Mouse (Mus musculus) erythroid progenitor cell, adult 5-6 weeks (primary cell): ENCODE measurements around the gene Abhd17c. TPM values are rescaled to one million over a fixed set of nuclear protein-coding genes. Genes with fewer than 3 reads are reported as not detected.
A peak's percentile ranks its signal among the peaks of the same experiment; 100 is the strongest.
"Not testable (repeated sequence)": the region's sequence is repeated elsewhere in the genome, so short reads cannot be mapped to it uniquely, and the experiment has no call there.

Experiments used
- ATAC-seq: replicated peaks from 2 replicates; pipeline ENCODE4 v1.8.0; 2016; ENCODE audit warnings: moderate number of reproducible peaks, mild to moderate bottlenecking, moderate TSS enrichment, inconsistent platforms; ENCODE audit not compliant: poor library complexity, low FRiP score, severe bottlenecking
- total RNA-seq, 2 experiments: library from RNA; stranded (forward) in 1 of 2; stranded (reverse) in 1 of 2; fragments of 150-400 nt in 1 of 2; fragments of 186-747, 209-891 nt in 1 of 2; gene quantifications; 2 replicates each; pipeline versions ENCODE4 v1.2.3 to v1.2.4; 2015 to 2017; ENCODE audit warnings: low replicate concordance in 2 of 2

Gene Abhd17c
- total RNA-seq, 2 experiments from 2014 or later, result 4.3 to 10.1 TPM

DNA sequence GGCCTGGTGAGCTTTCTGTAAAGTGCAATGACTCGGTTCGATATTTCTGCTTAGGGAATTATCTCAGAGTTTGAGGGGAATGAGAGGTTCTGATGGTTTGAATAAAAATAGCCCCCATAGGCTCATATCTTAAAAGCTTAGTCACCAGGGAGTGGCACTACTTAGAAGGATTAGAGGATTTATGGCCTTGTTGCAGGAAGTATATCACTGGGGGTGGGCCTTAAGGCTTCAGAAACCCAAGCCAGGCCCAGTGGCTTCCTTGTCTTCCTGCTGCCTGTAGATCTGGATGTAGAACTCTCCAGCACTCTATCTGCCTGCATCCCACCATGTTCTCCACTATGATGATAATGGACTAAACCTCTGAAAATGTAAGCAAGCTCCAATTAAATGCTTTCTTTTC lies 7.7 kb upstream of the Abhd17c start:
- ATAC-seq, result no peak

DNA sequence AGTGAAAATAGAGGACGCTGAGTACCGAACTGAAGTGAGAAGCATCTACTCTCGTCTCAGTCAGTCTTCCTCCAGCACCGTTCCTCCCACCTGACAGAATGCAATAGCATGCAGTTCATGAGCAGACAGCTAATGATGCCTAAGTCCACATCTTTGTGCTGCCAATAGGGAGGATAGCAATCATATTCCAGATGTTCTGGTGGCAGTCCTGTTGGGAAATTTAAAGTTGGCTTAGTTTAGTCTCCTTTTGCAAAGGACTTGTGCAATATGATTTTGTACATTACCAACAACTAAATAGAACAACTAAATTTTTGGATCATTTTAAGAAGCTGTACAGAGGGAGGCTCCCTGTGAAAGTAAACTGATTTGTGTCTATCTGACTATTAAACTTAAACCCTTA lies 2.1 kb upstream of the Abhd17c start:
- no peak for ATAC-seq

DNA sequence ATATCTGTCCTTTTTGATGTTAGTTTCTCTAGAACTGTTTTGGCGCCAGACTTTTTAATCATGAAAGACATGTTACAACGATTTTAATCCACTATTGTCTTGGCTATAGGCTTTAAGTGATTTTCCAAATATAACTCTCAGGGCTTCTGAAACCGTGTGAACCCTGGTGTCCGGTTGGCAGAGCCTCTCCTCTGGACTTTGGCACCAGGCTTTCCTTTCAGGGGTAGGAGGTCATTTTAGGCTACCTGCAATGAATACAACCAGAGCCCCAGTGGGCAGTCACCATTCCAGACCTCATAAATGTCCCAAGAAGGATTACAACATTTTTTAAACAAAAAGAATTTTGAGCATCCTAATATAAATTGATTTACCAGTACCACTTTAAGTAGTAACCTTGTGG lies 1.1 kb upstream of the Abhd17c start:
- no peak for ATAC-seq

DNA sequence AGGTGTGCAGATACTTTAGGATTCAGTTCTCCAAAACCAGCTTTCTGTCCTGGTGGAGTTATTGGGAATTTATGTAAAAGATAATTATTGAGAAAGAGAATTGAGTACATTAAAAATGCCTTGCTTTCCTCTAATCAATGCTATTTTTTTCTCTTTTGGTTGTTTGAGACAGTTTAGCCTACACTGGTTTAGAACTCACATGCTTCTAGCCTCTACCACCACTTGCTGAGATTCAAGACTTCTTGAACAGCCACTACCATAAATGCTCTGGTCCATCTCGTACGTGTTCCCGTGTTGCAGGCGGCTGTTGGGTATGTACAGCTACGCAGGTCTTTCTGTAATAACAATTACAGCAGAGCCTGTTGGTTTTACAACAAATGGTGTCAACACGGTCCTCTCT lies 681 bp upstream of the Abhd17c start:
- no peak for ATAC-seq

DNA sequence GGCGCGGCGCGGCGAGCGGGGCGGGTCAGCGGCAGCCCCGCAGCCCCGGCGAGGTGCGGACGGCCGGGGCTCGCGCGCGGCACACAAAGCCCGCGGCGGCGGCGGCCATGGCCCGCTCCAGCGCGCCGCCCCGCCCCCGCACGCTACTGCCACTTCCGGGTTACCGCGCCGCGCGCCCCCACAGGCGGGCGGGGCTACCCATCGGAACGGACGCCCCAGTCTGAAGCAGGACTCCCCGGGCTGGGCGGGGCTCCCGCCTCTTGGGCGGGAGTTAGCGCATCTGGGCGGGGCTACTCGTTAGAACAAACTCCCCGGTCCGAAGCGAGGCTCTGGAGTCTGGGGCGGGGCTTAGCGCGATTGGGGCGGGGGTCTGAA lies 254 bp upstream of the Abhd17c start:
- peak; percentile 93 for ATAC-seq

DNA sequence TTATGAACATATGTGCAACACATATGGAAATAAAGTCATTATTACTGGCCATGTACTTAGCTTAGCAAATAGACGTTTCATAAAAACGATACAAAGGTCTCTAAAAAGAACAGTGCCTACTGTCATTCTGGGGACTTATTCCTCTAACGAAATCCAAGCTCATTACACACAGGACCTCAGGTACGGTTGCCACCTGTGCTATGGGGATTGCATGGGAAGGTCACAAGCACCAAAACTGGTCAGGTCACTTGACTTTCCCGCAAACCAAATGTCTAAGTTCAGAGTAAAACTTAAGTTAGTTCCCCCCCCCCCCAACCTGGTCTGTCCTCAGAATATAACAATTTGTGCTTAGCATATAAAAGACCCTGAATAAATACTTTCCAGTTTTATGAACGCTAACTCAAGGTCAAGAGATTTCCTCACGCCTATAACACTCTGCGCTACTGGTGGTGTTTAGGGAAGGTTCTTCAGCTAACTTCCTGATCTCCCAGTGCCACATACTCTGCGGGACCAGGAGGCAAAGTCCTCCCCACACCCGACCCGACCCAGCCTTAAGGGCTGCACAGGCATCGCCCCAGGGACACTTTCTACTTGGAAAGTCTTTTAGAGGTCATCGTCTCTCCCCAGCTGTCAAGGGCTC lies 1.2 kb downstream of the Abhd17c start:
- no peak for ATAC-seq

DNA sequence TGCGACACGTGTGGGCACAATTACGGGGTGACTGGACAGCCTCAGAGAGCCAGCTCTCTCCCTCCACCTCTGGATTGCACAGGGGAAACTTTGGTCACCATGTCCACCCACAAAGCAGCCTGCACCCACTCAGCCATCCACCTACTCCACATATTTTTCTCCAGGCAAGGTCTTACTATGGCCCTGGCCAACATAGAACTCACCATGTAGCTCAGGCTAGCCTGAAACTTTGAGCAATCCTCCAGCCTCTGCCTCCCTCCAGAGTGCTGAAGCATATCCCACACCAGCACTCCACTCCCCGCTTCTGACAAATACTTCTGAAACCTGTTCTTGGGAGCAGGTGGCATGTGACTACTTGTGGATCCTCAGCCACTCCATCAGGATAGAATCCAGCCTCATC lies 1.9 kb downstream of the Abhd17c start:
- ATAC-seq, result no peak

DNA sequence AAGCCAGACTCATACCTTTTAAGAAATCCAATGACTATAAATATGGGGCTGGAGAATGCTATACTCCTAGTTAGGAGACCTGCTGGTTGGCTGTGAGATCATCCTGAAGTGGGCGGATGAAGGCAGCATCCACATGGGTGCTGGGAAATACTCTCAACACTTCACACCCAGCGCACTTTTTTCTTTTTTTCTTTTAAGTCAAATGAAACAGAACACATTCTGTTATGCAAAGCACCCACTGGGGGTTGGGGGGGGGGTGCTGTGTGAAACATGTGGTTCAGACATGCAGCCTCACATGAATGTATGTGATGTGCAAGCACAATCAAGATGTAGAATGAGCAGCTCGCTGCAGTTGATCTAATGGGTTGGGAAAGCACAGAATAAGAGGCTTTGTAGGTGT lies 2.8 kb downstream of the Abhd17c start:
- ATAC-seq, result no peak

DNA sequence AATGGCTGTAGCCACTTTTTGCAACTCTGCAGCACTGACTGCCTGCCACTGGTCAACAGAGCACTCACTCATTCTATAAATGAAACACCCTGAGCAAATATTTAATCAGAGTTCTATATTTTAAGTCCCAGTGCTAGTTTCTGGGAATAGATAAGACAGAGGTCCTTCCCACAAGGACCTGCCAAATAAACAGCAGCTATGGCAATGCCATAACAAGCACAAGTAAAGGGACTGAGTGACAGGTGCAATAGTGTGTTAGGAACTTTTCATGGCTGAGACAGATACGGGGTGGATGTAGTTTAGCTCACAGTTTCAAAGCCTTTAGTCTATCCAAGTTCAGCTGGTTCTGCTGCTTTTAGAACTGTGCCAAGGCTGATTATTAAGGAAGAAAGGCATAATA lies 3.9 kb downstream of the Abhd17c start:
- ATAC-seq, result no peak

DNA sequence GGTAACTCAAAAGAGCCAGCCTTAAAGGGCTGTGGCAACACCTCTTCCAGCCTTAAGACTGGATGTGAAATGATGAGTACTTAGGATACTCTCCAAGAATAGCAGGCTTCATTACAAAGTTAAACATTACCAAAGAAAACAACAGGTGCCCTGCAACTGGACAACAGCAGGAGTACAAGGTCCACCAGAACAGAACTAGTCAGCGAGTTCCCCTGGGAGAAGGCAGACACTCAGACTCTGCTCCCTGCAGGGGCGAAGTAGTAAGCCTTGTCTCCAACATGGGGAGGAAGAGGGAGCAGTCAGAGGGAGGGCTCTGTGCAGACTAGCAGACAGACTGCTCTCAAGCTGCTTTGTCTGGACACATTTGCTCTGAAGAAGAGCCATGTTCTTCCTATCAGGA lies 6.1 kb downstream of the Abhd17c start:
- ATAC-seq, result no peak

DNA sequence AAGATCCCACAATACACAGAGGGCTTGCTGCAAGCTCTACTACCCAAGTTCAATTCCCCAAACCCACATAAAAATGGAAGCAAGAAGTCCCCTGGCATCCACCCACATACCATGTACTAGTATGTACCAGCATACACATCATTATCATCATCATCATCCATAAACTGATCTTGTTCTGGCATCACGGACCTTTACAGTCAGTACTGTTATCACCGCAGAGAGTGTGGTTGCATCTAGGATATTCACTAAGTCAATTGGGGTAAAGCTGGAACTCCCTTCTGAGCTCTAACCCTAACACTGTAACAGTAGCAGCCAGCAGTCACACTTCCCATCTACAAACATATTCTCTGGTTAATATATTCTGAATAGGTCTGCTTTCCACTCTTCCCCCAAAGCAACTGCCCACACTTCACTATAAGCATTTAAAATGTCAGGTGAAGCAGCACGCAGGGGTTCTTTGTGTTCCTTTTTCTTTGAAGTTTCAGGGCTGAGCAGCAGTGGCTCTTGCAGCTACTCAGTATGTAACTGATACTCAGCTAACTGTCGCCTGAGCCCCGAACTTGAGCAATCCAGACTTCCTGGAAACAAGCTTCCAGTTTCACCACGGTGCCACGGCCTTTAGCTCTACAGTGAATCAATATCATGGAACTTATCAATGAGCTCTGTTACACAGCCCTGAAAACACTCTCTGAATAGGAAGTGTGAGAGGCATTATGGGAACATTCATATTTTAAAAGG lies 8.8 kb downstream of the Abhd17c start:
- ATAC-seq, result no peak

DNA sequence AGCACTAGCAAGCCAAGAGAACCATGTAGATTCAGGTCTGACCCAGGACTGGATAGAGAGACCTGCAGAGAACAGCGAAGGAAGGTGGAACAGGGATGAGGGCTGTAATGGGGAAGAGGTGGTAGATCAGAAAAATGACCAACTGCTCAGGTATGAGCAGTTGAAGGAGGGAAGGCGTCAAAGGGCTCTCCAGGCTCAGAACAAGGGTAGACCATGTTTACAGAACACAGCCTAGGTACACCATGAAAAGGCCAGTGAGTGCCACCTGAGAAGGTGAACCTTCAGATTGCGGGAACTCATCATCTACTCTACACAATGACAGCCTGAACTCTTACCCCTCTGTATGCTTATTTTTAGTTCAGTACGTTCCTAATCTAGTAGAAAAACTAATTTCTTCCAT lies 9.5 kb downstream of the Abhd17c start:
- ATAC-seq, result no peak

DNA sequence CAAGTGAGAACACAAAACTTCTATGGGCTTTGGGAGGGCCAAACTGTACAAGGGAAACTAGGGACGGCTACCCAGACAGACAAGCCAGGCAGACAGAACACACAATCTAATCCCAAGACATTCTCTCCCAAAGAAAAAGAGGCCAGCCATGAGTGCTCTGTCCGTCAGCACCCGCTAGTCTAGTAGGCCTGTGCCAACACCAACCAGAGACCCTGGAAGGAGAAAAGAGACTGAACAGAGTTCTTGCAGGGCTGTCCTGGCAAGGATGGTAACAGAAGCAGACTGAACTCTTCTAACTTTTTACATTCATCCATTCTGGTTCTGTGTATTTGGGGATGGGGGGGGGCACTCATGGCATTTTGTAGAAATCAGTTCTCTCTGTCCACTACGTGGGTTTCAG lies 12.1 kb downstream of the Abhd17c start:
- ATAC-seq, result no peak

DNA sequence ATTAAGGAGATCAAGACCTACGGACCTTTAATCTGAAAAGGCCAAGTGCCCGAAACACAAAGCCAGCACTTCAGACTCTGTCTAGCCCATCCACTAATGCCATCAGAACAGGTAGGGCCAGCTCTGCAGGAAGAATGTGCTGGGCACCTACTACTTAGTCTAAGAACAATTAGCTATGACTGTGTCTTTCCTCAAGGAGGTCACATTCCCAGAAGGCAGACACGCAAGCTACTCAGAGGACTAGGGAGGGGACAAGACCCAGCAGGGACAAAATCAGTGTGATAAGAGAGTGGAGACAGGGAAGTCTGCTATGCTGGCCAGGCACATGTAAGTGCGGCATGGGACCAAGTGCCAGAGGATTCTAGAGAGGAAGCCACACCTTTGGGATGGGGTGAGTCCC lies 13.0 kb downstream of the Abhd17c start:
- no peak for ATAC-seq

DNA sequence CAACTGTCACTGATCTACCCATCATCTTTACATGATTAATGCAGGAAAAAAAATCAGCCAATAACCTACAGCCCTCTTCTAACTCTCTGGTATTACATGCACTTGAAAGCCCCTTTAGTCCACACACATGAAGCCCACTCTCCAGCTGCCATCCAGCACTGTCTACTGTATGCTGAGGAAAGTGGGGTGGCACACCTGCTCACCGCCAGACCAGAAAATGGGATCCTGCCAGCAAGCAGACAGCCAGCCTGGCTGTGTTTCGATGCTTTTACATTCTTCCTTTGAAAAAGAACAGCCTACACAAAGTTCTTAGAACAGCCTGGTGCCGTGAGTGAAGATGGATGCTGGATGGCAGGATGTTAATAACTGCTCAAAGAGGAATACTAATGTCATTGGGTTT lies 13.9 kb downstream of the Abhd17c start:
- ATAC-seq, result no peak

DNA sequence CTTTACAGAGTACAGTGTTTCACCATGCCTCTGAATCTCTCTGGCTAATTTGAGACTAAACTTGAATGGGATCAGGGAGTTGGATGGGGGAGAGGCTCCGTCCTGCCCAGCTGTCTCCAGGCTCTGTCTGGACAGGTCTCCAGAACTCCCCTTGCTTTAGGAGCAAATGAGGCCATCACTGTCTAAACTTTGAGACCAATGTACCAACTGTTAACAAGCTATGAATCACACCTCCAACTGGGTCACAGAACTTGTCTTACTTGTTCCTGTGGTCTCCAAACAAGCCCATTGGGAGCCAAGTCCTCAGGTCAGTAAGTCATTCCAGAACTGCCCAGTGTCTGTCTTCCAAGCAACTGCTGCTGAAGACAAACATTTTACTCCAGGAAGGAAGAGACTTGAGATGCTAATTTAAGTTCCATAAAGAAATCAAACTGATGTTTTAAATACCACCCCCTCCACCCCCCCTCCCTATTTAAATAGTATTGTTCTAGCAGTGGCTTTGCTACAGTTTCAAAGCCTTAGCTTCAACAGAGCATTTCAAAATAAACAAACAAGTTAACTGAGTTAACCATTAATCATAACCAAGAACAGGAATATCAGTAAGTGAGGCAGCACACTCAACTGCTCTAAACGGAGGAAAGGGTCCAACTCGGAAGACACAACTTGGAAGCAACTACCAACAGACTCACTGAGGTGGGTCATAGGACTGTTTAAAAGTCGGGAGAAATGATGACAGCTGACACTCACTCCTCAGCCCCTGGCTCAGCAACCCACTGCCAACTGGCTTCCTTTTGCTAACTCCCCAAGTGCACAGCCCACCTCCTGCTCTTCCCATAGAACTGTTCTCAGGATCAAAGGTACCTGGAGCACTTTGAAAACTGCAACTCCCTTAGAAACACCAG lies 15.6 kb downstream of the Abhd17c start:
- no peak for ATAC-seq

DNA sequence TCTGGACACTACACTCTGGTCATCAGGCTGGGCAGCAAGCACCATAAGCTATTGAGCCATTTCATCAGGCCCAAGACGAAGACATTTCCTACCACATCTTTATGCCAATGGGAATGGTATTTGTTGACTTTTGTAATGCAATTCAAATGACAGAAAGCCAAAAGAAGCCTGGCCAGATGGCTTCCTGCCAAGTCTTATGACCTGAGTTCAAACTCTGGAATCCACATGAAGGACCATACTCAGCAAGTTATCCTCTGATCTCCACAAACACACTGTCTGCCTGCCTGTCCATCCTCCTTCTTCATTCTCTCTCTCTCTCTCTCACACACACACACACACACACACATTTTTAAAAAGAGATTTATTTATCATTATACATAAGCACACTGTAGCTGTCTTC lies 19.0 kb downstream of the Abhd17c start:
- no peak for ATAC-seq

DNA sequence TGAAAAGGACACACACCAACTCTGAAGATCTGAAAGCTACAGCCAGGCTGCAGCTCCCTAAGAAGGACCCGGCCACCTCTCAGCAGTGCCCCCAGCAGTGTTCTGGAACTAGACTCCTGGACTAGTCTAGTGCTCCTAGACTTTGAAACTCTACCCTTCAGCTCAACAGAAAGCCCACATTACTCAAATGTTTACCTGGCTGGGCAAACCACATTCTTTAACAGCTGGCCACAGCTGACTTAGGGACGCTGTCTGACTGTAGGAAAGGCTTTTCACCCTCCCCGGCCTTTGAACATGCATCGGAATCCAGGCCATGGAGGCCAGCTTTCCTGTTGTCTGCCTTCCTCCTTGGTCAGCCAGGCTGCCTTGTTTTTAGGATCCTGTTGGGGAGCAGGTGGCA lies 20.0 kb downstream of the Abhd17c start:
- no peak for ATAC-seq

DNA sequence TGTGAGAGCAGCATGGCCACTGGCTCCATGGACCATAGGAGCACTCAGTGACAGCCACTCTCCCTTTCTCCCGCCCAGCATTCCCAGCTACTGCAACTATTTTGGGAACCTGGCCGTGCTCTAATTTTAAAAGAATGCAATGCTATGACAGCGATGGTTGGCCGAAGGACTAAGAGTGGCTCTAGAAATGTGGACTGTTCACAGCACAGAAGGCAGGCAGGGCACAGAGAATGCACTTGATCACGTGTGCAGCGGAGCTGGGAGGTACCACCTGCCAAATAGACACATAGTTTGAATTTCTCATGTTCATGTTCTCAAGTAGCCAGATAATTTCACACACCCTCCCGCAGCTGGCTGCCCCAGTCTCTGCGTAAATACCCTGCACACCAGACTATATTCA lies 23.0 kb downstream of the Abhd17c start:
- ATAC-seq, result no peak

DNA sequence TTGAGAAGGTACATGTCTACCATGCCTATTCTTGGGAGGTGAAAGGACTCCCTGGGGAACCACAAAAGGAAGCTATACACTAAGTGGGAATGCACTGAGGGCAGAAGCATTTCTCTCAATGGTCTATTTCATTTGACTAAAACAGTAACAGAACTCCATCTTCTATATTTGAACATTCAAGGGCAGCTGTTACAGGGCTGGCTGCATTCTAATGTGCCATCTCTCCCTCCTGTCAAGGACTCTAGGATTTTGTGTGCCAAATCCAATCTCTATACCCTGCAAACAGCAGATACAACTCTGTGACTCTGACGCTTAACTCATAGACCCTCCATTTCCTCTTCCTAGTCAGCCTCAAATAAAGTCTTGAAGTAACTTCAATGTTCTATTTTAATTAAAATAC lies 26.0 kb downstream of the Abhd17c start:
- ATAC-seq, result no peak

DNA sequence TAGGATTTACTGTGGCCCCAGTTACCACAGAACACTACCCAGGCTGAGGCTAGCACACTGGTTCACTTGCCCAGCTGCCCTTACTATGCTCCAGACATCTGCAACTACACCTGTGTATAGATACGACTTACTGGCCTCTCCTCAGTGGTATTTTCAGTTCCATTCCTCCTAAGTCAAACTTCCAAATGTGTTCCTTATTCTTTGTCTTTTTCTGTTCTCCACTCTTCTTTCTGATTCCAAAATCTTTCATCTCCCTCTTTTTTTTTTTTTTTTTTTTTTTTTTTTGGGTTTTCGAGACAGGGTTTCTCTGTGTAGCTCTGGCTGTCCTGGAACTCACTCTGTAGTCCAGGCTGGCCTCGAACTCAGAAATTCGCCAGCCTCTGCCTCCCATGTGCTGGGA lies 28.0 kb downstream of the Abhd17c start:
- not testable (repeated sequence) for ATAC-seq
